Mouse (Mus musculus): ENCODE results near the gene Znrf1.

DNA sequence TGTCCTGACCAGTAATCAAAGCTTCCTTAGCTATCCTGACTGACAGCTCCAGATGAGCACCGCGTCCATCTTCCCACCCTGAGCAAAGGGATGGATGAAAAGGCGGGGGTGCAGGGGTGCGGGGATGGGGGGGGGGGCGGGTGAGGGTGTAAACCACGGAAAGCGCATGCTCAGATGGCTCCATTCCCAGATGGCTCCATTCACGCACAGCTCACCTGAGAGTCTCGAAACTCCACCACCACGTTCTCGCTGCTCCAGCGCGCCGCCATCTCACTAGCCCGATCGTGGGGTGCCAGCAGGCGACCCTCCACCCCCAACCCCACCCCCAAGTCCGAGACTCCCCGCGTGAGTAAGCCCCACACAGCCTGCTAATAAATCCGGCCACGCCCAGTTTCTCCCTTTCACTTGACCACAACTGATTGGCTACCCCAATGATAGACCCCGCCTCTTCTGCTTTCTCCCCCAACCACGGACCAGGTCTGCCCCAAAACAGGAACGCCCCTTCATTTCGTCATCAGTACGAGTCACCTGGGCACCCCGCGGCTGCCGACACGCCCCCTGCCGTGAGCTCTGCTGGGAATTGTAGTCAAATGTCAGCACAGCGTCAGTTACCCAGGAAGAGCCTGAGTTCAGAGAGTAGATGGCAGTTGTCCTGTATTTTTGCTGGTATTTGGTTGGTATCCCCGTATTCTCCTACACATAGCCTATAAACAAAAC is 14.0 kb upstream of the Znrf1 start, which contains the start of gene Wdr59:
- no peak for TF ChIP-seq CTCF (IDR thresholded peaks at IDR 0.05; ENCODE audit: borderline replicate concordance, insufficient read depth, low read depth, low read length)
- peak; percentile 55; the same call in 1 of the 2 replicates for TF ChIP-seq POLR2A (IDR thresholded peaks at IDR 0.05; ENCODE audit: borderline replicate concordance, insufficient read depth, low read length)
